Mouse (Mus musculus) lung, adult 2 months (tissue): Measurements from ENCODE around the gene Nphs2.

Experiments used
- CTCF ChIP-seq: fragments of 200-500 bp; IDR thresholded peaks from 2 replicates; pipeline ENCODE4 v1.5.1; 2011; ENCODE audit warnings: mild to moderate bottlenecking, low read length, control low read depth; ENCODE audit not compliant: insufficient read depth
- POLR2A ChIP-seq: fragments of 200-500 bp; IDR thresholded peaks from 2 replicates; pipeline ENCODE4 v1.6.1; 2011; ENCODE audit warnings: low read depth, mild to moderate bottlenecking, control low read depth, low read length, borderline replicate concordance; ENCODE audit errors: extremely low read depth

- TF ChIP-seq CTCF: no peak
- TF ChIP-seq POLR2A: no peak
Measured at GRCm38 (mm10) chr1:156263946-156264345, 46.6 kb upstream of the Nphs2 start.
